Mouse (Mus musculus): Measurements from ENCODE around the gene Spock2.
"Not testable (repeated sequence)": the region's sequence is repeated elsewhere in the genome, so short reads cannot be mapped to it uniquely, and the experiment has no call there.

The Spock2 gene

DNA sequence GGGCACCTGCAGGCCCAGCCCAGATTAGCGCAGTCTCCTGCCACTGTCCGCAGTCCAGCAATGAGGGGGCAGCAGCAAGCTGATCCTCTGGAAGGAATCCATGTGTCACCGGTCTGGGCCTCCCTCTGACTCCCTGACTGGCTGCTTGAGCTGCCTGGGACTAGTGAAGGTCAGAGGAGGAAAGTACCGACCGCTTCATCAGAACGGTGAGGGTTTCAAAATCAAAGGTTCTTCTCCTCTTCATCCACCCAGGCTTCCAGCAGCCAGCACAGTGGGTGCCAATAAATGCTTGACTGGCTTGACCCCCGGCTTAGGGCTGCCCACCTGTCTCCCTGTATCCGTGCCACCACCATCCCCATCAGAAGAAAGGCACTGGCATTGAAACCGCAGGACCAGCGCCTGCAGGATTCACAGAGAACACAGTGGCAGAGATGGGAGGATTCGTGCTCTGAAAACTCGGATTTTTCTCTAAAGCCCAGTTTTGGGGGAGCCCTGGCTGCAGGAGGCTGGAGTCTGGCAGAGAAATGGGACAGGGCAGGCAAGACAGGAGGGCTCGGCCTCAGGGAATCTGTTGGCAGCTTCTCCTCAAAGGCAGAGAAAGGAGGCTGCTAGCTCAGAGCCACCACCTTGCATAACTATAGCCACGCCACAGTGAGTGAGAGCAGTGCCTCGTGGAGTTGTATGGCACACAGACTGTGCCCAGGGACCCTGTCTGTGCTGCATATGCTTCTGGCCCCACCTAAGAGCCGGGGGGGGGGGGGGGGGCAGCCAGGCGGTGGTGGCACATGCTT lies 2.5 kb downstream of the Spock2 start:
- no peak for DNase-seq (ENCODE audit: low spot score)

GRCm38 (mm10) chr10:60109336-60109735 lies 3.3 kb downstream of the Spock2 start:
- no peak for DNase-seq (ENCODE audit: low spot score)

DNA sequence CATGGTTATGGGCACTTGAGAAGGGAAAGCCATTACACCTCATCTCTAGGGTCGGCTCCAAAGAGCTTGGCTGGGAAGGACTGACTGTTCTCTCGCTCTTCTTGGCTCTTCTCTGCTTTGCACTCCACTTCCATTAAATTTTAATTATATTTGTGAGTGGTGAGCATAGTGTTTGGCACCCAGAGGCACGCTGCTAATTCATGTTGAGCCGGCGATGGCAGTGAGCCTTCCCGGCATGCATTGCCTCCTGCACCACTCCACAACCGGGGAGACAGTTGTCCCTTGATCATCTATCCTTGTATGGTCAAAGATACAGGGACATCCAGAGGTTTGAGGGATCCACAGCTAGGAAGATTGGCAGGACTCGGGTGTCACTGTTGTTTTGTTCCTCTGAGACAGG lies 4.0 kb downstream of the Spock2 start:
- DNase-seq (ENCODE audit: low spot score) = no peak

- DNase-seq (ENCODE audit: low spot score) = no peak
Observed at GRCm38 (mm10) chr10:60110908-60111475, 5.0 kb downstream of the Spock2 start.

DNA sequence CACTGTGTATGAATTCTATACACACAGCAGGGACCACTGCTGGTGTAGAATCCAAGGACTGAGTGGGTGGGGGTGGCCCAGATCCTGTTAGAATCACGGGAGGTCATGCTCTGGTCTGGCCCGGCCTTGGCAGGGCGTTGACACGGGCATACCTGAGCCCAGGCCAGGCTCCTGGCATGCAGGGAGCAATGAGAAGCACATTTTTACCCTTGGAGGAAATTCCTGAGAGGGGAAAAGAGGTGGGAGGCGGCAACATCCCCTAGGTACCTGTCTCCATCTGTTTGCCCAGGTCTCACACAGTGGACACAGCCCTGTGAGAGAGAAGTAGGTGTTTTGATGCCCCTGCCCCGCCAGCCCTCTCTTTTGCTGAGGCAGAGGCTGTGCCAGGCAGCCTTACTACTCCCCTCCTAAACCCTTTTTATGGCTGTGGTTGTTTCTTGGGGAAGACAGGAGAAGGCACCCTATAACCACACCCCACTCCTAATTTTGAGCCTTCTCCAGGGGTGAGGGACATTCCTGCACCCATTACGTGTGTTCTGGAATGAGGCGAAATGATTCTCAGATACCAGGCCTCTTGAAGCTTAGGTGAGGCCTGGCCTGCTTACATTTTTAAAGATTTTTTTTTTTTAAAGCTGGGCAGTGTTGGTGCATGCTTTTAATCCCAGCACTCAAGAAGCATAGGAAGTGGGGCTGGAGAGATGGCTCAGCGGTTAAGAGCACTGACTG lies 8.1 kb downstream of the Spock2 start:
- no peak for DNase-seq (ENCODE audit: low spot score)

GRCm38 (mm10) chr10:60115345-60116185 lies 9.5 kb downstream of the Spock2 start:
- no peak for DNase-seq (ENCODE audit: low spot score)

DNA sequence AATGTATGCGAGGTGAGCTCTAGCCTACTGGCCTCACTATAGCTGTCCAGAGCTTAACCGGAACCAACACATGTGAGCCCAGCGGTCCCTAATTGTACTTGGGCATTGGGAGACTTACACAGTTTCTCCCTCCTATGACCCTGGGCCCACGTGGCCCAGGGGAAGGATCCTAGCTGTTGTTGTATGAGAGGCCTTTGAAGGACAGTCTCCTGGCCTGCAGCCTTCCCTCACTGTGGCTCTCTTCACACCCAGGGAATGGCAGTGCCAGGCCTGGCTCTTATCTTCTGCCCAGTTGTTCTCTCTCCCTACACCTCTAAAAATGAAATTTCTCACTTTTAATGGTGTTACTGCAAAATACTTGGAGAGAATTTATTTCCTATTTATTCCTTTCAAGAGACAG lies 11.0 kb downstream of the Spock2 start:
- DNase-seq (ENCODE audit: low spot score) = no peak

DNA sequence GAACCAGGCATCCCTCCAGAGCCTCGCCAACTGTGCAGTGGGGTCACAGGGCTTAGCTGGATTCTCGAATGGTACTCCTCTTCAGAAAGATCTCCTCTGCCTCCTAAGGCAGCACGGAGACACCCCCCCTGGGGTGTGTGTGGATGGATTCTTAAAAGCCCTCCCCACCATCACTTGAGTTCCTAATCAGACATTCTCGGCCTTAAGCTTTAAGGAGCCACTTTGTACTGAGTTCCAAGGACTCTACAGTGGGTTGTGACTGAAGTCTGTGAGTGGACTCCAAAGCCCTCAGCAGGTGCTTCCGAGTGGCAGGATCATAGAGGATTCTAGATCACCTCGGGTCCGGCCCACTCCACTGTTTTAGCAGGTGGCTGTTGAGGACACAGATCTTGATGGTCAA lies 12.4 kb downstream of the Spock2 start:
- DNase-seq (ENCODE audit: low spot score) = no peak

- no peak for DNase-seq (ENCODE audit: low spot score)
Observed at GRCm38 (mm10) chr10:60120630-60121029, 14.6 kb downstream of the Spock2 start.

- DNase-seq (ENCODE audit: low spot score) = no peak
Observed at GRCm38 (mm10) chr10:60124078-60124477, 18.1 kb downstream of the Spock2 start.

- no peak for DNase-seq (ENCODE audit: low spot score)
Observed at GRCm38 (mm10) chr10:60125529-60126327, 19.7 kb downstream of the Spock2 start.

- DNase-seq (ENCODE audit: low spot score) = no peak
Observed at GRCm38 (mm10) chr10:60128287-60128686, 22.3 kb downstream of the Spock2 start.

GRCm38 (mm10) chr10:60130504-60130903 lies 24.5 kb downstream of the Spock2 start:
- DNase-seq (ENCODE audit: low spot score) = no peak

GRCm38 (mm10) chr10:60133501-60133900 lies 27.5 kb downstream of the Spock2 start:
- no peak for DNase-seq (ENCODE audit: low spot score)

DNA sequence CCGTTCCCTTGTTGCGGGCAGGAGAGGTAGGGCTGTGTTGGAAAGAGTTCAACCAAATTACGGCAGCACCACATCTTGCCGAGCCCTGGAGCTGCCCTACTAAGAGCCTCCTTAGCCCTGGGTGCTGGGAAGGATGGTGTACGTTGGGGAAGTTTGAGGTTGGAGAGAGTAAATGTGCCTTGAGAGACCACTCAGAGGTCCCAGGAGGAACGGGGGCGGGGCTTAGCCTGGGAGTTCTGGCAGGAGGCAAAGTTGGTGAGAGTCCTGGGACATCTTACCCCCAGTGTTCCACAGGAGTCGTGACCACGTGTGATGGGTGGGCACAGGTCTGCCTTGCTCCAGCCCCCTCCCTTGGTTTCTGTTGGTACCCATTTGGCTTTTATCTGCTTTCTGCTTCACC lies 28.2 kb downstream of the Spock2 start:
- DNase-seq (ENCODE audit: low spot score) = no peak

- DNase-seq (ENCODE audit: low spot score) = not testable (repeated sequence)
Observed at GRCm38 (mm10) chr10:60136010-60136409, 30.0 kb downstream of the Spock2 start.

DNA sequence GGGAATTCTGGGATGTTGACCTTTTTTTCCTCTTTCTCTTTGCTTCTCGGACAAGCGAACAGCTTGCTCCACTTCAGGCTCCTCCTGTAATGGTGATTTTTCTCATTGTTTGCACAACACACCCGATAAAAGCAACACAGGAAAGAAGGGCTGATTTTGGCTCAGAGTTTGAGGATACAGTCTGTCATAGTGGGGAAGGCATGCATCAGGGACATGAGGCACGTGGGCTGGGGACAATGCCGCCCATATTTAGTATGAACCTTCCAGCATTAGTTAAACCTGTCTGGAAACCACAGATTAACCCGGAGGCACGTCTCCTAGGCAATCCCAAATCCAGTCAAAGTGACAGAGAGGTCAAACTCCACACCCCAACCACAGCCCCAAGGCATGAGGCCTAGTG lies 30.9 kb downstream of the Spock2 start:
- DNase-seq (ENCODE audit: low spot score) = no peak

- no peak for DNase-seq (ENCODE audit: low spot score)
Observed at GRCm38 (mm10) chr10:60138680-60139079, 32.7 kb downstream of the Spock2 start.

GRCm38 (mm10) chr10:60140751-60141150 lies 34.7 kb downstream of the Spock2 start:
- no peak for DNase-seq (ENCODE audit: low spot score)

DNA sequence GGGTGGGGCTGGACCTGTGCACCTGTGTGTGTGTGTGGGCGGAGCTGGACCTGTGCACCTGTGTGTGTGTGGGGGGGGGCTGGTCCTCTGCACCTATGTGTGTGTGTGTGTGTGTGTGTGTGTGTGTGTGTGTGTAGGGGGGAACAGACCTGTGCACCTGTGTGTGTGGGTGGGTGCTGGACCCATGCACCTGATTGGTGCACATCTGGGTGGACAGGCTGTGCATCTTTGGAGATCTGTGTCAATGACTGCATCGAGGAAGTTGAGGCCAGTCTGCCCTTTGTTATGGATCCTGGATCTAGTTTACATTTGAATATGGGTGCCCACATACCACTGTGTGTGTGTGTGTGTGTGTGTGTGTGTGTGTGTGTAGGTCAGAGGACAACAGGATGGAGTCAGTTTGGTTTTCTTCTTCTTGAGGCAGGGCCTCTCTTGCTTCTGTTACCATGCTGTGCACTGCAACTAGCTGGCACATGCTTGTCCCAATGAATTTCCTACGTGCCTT lies 35.7 kb downstream of the Spock2 start:
- DNase-seq (ENCODE audit: low spot score) = no peak

GRCm38 (mm10) chr10:60147510-60148047 lies 41.6 kb downstream of the Spock2 start:
- not testable (repeated sequence) for DNase-seq (ENCODE audit: low spot score)
